Mouse (Mus musculus) thymus, postnatal 10 days (tissue): ENCODE results near the gene Padi3.
A peak's percentile ranks its signal among the peaks of the same experiment; 100 is the strongest.

Source experiments
- DNase-seq, 2 experiments: peaks; one replicate each; pipeline ENCODE4 v3.0.0; 2021; ENCODE audit warnings: low spot score in 2 of 2

Padi3 gene

DNA sequence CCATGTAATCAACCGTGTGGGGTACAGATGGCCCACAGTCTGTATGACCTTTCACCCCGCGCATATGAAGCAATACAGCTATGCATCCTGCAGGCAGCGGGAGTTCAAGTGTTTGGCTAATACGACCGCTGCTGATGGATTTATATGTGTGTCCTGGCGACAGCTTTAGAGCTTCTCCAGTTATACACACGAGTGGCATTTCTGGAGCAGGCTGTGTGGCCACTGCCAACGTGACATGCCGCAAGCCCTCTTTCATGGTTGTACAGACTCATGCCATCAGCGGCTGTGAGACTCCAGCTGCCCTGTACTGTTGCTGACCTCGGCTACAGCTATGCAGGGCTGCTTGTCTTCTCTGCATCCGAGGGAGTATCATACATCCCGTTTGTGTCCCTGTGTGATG is 29.9 kb downstream of the Padi3 start:
- DNase-seq = no peak

DNA sequence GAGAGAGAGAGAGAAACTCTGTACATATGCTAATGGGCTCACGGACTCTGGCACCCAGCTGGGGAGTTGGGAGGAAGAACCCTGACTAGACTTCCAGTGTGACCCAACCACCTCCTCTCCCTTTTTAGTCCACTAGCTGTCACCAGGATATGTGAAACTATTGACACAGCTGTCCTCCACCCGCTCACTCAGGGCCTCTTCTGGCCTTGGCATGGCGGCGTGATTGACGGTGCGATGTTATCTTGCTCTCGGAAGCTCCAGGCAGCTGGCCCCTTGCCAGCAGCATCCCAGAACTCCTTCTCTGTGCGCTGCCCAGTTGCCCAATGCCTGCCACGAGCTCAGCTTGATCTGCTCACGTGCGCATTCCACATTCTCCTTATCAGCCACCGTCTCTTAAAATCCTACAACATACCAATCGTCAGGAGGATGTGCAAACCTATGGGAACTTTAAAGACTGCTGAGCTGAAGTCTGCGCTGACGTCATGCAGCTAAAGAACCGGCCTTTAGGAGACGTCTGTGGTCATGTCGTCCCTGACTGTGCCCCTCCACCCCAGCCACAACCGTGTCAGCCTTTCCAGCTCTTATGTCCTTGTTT is 30.5 kb downstream of the Padi3 start:
- DNase-seq = no peak

GRCm38 (mm10) chr4:140776623-140777022 is 33.8 kb downstream of the Padi3 start:
- no peak for DNase-seq

DNA sequence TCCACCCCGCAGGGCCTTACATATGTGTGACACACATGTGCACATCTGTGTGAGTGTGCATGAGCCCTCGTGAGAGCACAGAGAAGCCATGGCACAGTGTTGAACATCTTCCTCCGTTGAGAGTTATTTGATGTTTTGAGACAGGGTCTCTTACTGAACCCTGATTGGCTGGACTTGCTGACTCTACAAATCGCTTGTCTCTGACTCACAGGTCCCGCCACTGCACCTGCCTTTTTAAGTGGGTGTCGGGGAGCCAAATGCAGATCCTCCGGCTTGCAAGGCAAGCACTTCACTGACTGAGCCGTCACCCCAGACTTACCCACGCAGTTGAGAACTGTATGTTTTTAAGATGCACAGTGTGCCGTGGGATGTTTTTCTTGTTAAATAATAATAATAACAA is 34.6 kb downstream of the Padi3 start:
- DNase-seq = peak; percentile 65 to 76

DNA sequence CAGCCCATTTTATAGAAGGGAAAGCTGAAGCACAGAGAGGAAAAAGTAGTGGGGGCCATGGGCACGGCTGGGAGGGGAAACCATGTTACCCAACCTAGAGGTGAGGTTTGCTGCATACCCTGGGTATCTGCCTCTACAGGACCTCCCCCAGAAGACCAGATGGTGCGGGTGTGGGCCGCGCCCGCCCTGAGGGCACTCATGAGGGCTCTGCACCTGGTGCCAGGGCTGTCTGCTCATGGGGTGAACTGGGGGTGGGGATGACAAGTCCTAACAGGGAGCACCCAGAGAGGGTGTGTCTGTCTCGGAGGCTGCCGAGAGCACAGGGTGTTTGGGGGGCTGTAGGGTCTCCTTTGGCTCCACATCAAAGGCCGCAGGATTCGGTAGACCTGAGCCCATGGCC is 35.6 kb downstream of the Padi3 start:
- peak; percentile 63 to 81 for DNase-seq

DNA sequence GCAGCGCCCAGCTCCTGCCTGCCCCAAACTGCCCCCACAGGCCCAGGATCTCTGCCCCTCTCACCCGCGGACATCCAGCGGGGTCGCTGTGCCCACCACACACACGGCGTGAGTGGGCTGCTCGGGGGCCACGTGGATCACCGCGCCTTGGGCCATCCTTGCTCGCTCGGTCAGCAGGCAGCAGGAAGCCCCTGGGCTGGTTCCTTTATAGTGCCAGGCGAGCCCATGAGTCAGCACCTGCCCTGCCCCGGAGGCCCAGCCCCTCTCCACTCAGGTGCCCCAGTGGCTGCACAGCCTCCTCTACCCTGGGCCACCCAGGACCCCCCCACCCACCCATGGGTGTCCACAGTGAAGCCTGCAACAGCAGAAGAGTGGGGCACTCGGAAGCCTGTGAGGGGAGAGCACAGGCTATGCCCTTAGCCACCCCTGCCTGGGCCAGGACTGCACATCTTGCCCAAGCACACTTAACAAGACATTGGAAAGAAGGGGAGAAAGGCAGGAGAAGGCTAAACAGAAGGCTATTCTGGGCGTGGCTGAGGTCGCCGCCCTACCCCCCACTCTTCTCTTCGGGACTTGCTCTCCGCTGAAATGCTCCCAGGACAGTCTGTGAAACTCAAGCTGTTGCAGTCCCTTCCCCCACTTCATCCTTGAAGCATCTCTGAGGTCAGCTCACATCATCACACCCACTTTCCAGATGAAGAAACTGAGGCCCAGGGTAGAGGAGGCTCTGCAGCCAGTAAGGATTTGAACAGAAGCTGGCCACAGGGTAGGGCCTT is 36.2 kb downstream of the Padi3 start, which contains the start of gene Padi4:
Gene Padi4 (minus strand): TSS at position 212 of the 776 bp plus-strand sequence.
- DNase-seq = no peak

- no peak for DNase-seq
Measured at GRCm38 (mm10) chr4:140771091-140771490, 39.4 kb downstream of the Padi3 start.

DNA sequence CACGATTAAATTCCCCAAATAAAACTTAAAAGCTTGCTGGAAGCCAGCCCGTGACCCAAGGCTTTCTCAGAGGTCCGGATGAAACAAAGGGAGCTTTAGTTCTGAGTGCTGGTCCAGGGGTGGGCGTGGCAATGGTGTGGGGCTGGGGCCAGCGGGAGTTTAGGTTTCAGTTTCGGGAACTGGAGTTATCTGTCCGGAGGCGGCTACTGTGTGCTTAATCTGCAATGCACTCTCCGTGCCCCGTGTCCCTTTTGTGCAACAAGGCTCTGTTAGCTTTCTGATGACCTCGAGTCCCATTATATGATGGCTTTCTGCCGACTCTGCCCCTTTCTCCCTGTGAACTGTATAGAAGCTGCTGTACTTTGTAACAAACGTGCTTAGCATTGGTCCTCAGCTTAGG is 40.0 kb downstream of the Padi3 start:
- DNase-seq = no peak

DNA sequence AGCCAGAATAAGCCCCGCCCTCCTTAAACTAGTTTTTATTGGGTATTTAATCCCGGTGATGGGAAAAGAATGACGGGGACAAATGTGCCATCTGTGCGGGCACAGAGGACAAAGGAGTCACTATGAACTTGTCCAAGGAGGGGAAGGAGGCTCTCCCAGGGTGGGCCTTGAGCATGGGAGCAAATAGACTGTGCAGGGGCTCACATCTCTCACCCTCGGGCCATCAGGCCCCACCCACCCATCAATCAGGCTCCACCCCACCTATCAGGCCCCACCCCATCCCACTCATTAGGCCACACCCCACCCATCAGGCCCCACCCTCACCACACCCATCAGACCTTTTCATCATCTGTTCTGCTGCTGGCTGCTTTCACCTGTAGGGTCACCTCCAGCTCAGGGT is 41.5 kb downstream of the Padi3 start:
- DNase-seq = no peak

GRCm38 (mm10) chr4:140765936-140766335 is 44.5 kb downstream of the Padi3 start:
- no peak for DNase-seq

- peak; percentile 71 to 90 for DNase-seq
Measured at GRCm38 (mm10) chr4:140763158-140763557, 47.3 kb downstream of the Padi3 start.

GRCm38 (mm10) chr4:140761601-140762000 is 48.8 kb downstream of the Padi3 start:
- no peak for DNase-seq

DNA sequence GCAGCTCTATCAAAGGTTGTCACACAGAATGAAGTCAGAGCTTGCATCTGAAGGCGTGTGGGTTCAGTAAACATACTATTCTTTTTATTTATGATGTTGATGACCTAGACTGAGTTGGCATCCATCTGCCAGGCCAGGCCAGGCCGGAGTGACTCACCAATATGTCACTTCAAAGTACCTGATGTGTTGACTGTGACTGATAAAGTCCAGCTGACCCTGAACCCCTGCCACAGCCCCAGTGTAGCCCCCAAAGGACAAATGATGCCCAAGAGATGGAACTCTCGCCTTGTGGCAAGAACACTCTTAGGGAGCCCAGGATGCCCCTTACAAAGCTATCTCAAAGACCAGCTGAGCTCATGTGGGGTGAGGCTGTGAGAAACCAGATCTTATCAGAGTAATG is 54.6 kb downstream of the Padi3 start:
- DNase-seq = no peak

DNA sequence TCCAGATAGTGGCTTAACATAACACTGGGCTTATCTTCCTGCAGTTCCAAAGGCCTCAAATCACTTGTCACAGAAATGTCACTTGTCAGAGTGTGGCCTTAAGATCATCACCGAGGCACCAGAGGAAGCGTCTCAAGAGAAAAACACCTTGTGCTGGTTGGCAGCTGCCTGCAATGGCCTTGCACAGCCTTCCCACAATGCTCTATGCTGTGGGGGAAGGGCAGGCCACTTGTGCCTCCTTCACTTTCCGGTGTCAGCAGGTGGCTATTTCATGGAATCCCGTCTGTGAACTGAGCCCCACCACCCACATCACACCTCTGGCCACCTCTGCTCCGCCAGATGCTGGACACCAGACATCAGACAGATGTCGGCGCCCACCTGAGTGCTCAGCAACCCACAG is 57.1 kb downstream of the Padi3 start:
- DNase-seq = peak; percentile 60 to 66

DNA sequence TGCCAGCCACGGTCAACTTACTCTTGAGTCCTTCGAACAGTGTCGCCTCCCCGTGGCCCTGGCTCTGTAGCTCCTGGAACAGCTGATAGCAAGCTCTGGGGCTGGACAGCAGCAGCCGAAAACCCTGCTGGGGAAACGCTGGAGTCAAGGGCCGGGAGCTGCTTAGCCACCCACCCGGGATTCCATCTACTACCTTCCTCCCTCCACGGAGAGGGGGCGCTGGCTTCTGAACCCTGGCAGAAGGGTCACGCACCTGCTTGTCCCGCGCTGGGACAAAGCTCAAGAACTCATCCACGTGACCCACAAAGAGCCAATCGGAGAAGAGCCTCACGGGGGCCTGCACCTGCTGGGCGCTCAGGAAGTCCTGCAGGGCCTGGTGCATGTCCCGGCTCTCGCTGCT is 60.1 kb downstream of the Padi3 start:
- peak; percentile 91 to 92 for DNase-seq

GRCm38 (mm10) chr4:140747978-140748377 is 62.5 kb downstream of the Padi3 start:
- DNase-seq = no peak

GRCm38 (mm10) chr4:140744654-140745053 is 65.8 kb downstream of the Padi3 start:
- DNase-seq = peak; percentile 71 to 77

DNA sequence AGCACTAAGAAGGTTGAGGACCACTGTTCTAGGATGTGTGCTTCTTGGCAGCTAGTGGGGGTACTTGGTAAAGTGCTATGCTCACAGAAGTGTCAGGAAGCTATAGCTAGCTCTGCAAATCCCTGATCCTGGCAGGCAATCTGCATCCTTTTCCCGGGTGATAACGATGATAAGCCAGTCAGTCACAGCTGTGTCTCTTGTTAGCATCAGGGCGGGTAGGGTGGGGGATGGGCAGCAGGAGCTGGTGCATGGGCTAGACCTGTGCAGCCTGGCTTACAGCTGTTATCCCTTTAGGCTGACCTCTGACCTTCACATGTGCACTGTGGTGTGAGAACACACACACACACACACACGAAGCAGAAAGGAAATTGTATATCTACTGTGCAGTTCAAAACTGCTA is 67.4 kb downstream of the Padi3 start:
- no peak for DNase-seq

GRCm38 (mm10) chr4:140742543-140742942 is 67.9 kb downstream of the Padi3 start, which contains the start of gene Padi6:
Gene Padi6, minus strand, starts transcription at chr4:140742643.
- DNase-seq = no peak

GRCm38 (mm10) chr4:140741401-140741800 is 69.0 kb downstream of the Padi3 start:
- no peak for DNase-seq

GRCm38 (mm10) chr4:140740655-140741054 is 69.8 kb downstream of the Padi3 start:
- no peak for DNase-seq
